Mouse (Mus musculus): Measurements from ENCODE around the gene Gm12394. TPM values are rescaled to one million over a fixed set of nuclear protein-coding genes. Genes with fewer than 3 reads are reported as not detected.

The Gm12394 gene
- polyA plus RNA-seq, 1 experiment from 2014 or later = 0.69 TPM

DNA sequence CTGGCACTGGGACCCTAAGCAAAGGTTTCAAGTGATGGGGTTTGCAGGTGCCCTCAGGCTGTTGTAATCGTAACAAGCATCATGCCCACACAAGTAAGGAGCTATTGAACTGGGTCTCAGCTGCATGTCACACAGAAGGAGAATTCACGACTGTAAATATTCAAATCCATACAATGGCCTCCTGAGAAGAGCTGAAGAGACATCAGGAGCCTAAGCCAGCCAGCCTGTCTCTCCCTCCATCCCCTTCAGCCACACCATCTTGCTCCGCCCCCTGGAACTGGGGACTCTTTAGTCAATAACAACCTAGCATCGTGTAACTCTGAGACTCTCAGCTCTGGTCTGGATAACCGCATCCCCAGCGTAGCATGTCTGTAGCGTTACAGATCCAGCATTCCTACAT lies 34.6 kb upstream of the Gm12394 start:
- H3K4me1 ChIP-seq (ENCODE audit: control insufficient read depth, insufficient read depth, low read length) = no peaks in the 10 kb centered on the region
- H3K4me3 ChIP-seq (ENCODE audit: low read depth, low read length) = no peak overlapping the region
- H3K27ac ChIP-seq (ENCODE audit: low read depth, low read length) = no peak overlapping the region
- H3K9me3 ChIP-seq (ENCODE audit: control insufficient read depth, low read length) = no peaks in the 10 kb centered on the region
- no peaks in the 10 kb centered on the region for H3K36me3 ChIP-seq (ENCODE audit: control insufficient read depth, insufficient read depth, low read length)
- no peaks in the 10 kb centered on the region for H3K27me3 ChIP-seq (ENCODE audit: control insufficient read depth, insufficient read depth, low read length)
- H3K9ac ChIP-seq (ENCODE audit: low read length) = no peak overlapping the region
- DNase-seq (ENCODE audit: low spot score) (no peak), ATAC-seq (ENCODE audit: insufficient read depth, low FRiP score, low TSS enrichment) (no peak)
- H3K4me2 ChIP-seq (ENCODE audit: low read depth) = no peak overlapping the region
- 65% methylated on average over 7 of the region's 7 CpGs for WGBS

DNA sequence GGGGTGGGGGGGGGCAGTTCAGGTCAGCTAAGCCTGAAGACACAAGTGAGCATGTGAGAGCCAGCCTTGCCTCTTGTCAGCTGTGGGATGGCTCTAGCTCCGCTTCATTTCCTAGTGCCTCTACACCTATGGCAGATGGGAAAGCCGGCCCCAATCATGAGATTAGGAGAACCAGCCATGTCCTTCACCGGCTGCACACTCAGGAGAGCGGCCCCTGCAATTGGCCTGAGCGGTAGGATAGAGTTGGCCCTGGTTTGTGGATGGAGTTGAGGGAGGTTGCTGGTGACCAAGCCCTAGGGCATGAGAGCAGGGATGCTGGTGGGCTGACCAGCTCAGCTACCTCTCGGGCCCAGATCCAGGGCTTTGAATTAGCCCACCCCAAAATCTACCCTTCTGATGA lies 32.2 kb upstream of the Gm12394 start:
- H3K9me3 ChIP-seq (ENCODE audit: control insufficient read depth, low read length) = no peaks in the 10 kb centered on the region
- no peak for ATAC-seq (ENCODE audit: insufficient read depth, low FRiP score, low TSS enrichment)

DNA sequence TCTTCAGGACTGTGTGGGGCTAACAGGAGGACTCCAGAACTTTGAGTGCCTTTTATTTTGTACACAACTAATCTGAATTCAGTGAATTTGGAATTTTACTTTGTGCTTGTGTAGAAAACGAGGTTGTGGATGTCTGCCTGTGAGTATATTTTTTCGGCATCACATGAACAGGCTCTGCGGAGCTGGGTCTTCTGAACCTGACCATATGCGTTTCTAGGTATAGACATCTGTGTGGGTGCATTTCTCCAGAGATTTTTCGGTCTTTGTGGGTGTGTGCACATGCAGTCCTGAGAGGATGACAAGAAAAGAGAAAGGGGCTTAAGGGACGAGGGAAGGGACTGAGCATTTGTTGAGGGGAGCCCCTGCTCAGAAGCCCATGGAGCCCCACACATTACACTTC lies 30.4 kb upstream of the Gm12394 start:
- Histone ChIP-seq H3K4me3 (ENCODE audit: low read depth, low read length) (no peak overlapping the region), H3K9ac (ENCODE audit: low read length) (no peak overlapping the region), H3K4me1 (ENCODE audit: control insufficient read depth, insufficient read depth, low read length) (no peaks in the 10 kb centered on the region), H3K4me2 (ENCODE audit: low read depth) (no peak overlapping the region), H3K9me3 (ENCODE audit: control insufficient read depth, low read length) (no peaks in the 10 kb centered on the region), H3K27me3 (ENCODE audit: control insufficient read depth, insufficient read depth, low read length) (no peaks in the 10 kb centered on the region), H3K27ac (ENCODE audit: low read depth, low read length) (no peak overlapping the region), H3K36me3 (ENCODE audit: control insufficient read depth, insufficient read depth, low read length) (no peaks in the 10 kb centered on the region)
- no peak for DNase-seq (ENCODE audit: low spot score)
- whole genome bisulfite sequencing = 89% methylated on average over 6 of the region's 6 CpGs
- no peak for ATAC-seq (ENCODE audit: insufficient read depth, low FRiP score, low TSS enrichment)

More for the DNA sequence above, 32.2 kb upstream of the Gm12394 start:
- no peak overlapping the region for H3K27ac ChIP-seq (ENCODE audit: low read depth, low read length)
- no peak for DNase-seq (ENCODE audit: low spot score)
- H3K36me3 ChIP-seq (ENCODE audit: control insufficient read depth, insufficient read depth, low read length) = no peaks in the 10 kb centered on the region
- WGBS = 96% methylated on average over 6 of the region's 6 CpGs
- no peaks in the 10 kb centered on the region for H3K4me1 ChIP-seq (ENCODE audit: control insufficient read depth, insufficient read depth, low read length)
- no peak overlapping the region for H3K4me2 ChIP-seq (ENCODE audit: low read depth)
- H3K27me3 ChIP-seq (ENCODE audit: control insufficient read depth, insufficient read depth, low read length) = no peaks in the 10 kb centered on the region
- H3K4me3 ChIP-seq (ENCODE audit: low read depth, low read length) = no peak overlapping the region
- H3K9ac ChIP-seq (ENCODE audit: low read length) = no peak overlapping the region

DNA sequence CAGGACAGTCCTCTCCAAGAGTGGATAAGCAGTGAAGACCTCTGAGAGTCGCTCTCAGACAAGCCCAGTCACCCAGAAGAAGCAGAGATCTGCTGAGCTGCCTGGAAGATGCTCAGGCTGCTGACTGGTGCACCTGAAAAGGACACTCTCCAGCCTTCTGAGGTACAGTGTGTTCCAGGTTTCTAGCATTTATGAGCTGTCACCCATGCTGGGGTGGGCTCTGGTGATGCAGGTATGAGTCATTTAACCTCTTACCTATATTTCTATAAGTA lies 24.0 kb upstream of the Gm12394 start:
- Histone ChIP-seq H3K4me1 (ENCODE audit: control insufficient read depth, insufficient read depth, low read length) (no peaks in the 10 kb centered on the region), H3K4me2 (ENCODE audit: low read depth) (no peak overlapping the region), H3K9me3 (ENCODE audit: control insufficient read depth, low read length) (no peaks in the 10 kb centered on the region), H3K36me3 (ENCODE audit: control insufficient read depth, insufficient read depth, low read length) (no peaks in the 10 kb centered on the region), H3K4me3 (ENCODE audit: low read depth, low read length) (no peak overlapping the region), H3K27ac (ENCODE audit: low read depth, low read length) (no peak overlapping the region), H3K27me3 (ENCODE audit: control insufficient read depth, insufficient read depth, low read length) (no peaks in the 10 kb centered on the region), H3K9ac (ENCODE audit: low read length) (no peak overlapping the region)
- DNase-seq (ENCODE audit: low spot score) (no peak), ATAC-seq (ENCODE audit: insufficient read depth, low FRiP score, low TSS enrichment) (no peak)
- 50% methylated on average over 1 of the region's 1 CpGs for WGBS

DNA sequence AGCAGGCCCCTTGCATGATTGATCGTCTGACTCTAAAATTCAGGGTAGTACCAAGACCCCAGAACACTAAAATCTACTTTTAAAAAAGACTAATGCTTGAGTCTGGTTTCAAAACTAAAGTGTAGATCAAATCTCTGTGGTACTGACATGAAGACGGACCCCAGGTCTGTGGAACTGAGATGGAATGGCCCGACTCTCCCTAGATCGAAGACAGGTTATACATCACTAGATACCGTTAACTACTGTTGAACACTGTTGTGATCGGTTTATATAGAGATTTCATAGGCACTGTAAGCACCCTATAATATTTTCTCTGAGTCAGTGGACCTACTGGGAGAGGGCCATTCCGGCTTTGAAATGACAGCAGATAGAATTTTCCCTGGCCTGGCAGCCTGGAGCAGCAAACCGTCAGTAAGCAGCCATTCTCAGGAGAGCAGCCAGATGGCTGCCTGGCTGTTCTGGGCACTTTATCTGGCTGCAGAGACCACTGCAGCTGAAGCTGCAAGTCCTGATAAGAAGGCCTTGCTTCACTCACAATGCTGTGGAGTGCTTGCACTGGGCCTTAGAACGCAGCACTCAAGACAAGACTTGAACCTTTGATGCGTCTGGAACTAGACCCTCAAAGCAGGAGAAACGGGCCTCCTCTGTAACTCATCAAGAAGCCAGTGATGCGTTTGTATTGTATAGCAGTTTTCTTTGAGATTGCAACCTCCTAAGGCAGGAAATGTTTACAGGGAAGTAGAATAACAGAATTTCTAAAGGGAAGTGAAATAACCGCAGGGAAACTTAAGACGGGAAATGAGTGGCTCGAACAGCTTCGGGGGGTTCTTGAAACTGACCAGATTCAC lies 23.5 kb upstream of the Gm12394 start:
- no peak for DNase-seq (ENCODE audit: low spot score)

DNA sequence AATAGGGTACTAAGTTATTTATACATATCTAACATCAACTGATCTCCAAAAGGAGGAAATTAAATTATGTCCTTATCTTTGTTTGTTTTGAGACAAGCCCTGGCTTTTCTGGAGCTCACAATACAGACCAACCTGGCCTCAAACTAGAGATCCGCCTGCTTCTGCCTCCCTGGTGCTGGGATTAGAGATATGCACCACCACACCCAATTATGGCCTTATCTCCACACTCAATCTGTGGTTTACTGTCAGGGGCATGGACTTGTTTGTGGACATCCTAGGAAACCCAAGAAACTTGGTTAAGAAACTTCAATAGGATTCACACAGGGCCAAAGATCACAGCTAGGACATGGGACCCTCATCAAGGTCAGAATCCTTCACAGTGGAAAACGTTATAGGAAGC lies 21.1 kb upstream of the Gm12394 start:
- 91% methylated on average over 2 of the region's 2 CpGs for WGBS
- no peaks in the 10 kb centered on the region for H3K36me3 ChIP-seq (ENCODE audit: control insufficient read depth, insufficient read depth, low read length)

More for the DNA sequence above, 23.5 kb upstream of the Gm12394 start:
- Histone ChIP-seq H3K36me3 (ENCODE audit: control insufficient read depth, insufficient read depth, low read length) (no peaks in the 10 kb centered on the region), H3K27me3 (ENCODE audit: control insufficient read depth, insufficient read depth, low read length) (no peaks in the 10 kb centered on the region), H3K4me3 (ENCODE audit: low read depth, low read length) (no peak overlapping the region), H3K4me1 (ENCODE audit: control insufficient read depth, insufficient read depth, low read length) (no peaks in the 10 kb centered on the region), H3K9me3 (ENCODE audit: control insufficient read depth, low read length) (no peaks in the 10 kb centered on the region), H3K9ac (ENCODE audit: low read length) (no peak overlapping the region), H3K4me2 (ENCODE audit: low read depth) (no peak overlapping the region), H3K27ac (ENCODE audit: low read depth, low read length) (no peak overlapping the region)
- ATAC-seq (ENCODE audit: insufficient read depth, low FRiP score, low TSS enrichment) = no peak
- 83% methylated on average over 16 of the region's 16 CpGs for WGBS

DNA sequence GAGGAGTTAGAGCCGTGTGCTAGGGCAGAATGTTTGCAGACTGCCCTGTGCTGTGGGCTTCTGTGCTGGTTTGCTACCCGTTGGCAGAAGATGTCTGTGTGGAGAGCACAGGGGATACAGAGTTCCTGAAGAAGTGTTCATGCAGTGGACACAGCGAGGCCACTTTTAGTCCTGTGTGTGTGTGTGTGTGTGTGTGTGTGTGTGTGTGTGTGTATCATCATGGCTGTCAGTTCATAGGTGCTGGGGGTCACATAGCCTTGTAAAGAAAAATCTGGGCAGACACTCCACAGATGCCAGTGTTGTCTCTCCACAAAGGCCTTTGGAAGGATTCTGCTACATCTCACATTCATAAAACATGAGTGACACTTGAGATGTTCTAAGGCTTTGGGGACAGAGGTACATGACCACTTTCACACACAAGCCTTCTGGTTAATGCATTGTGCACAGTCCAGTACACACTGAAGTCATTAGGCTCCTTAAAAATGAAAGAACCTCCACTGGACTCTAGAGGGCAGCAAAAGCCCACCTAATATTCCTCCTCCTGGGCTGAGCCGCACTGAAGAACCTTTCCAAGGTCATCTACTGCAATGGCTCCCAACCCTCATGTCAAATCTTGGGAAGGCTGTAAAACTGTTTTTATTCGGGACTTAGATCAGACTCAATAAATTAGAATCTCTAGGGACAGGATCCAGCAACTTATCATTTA lies 20.2 kb upstream of the Gm12394 start:
- peak; percentile 62 for DNase-seq (ENCODE audit: low spot score)
- H3K36me3 ChIP-seq (ENCODE audit: control insufficient read depth, insufficient read depth, low read length) = no peaks in the 10 kb centered on the region
- H3K27ac ChIP-seq (ENCODE audit: low read depth, low read length) = no peak overlapping the region
- no peaks in the 10 kb centered on the region for H3K9me3 ChIP-seq (ENCODE audit: control insufficient read depth, low read length)
- no peaks in the 10 kb centered on the region for H3K4me1 ChIP-seq (ENCODE audit: control insufficient read depth, insufficient read depth, low read length)
- H3K9ac ChIP-seq (ENCODE audit: low read length) = no peak overlapping the region
- peak; percentile 67; the same call in 1 of the 2 replicates for ATAC-seq (ENCODE audit: insufficient read depth, low FRiP score, low TSS enrichment)
- no peak overlapping the region for H3K4me2 ChIP-seq (ENCODE audit: low read depth)
- H3K27me3 ChIP-seq (ENCODE audit: control insufficient read depth, insufficient read depth, low read length) = no peaks in the 10 kb centered on the region
- no peak overlapping the region for H3K4me3 ChIP-seq (ENCODE audit: low read depth, low read length)
- WGBS = 39% methylated on average over 5 of the region's 5 CpGs

More for the DNA sequence above, 21.1 kb upstream of the Gm12394 start:
- Histone ChIP-seq H3K27me3 (ENCODE audit: control insufficient read depth, insufficient read depth, low read length) (no peaks in the 10 kb centered on the region), H3K4me1 (ENCODE audit: control insufficient read depth, insufficient read depth, low read length) (no peaks in the 10 kb centered on the region), H3K9ac (ENCODE audit: low read length) (no peak overlapping the region), H3K9me3 (ENCODE audit: control insufficient read depth, low read length) (no peaks in the 10 kb centered on the region), H3K4me2 (ENCODE audit: low read depth) (no peak overlapping the region), H3K4me3 (ENCODE audit: low read depth, low read length) (no peak overlapping the region), H3K27ac (ENCODE audit: low read depth, low read length) (no peak overlapping the region)
- ATAC-seq (ENCODE audit: insufficient read depth, low FRiP score, low TSS enrichment) = no peak
- DNase-seq (ENCODE audit: low spot score) = no peak

DNA sequence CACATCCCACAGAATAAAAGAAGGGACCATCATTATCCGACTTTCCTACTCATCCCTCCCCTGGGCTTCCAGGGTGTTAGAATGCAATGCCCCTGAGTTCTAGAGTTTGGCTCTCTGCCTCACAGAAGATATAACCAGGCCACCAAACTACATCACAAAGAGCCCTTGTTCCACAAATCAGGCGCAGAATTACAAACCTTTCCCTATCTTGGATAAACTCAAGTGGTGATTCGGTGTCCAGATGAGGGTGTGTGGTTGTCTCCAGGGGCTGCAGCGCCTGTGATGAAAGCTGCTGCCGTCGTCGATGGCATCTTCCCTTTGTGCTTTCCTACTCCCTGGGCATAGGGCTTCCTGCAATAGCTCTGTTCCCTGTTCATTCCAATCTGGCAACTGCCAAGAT lies 17.6 kb upstream of the Gm12394 start, which contains the start of gene Fam205c:
TSS of gene Fam205c (minus strand) at position 101 of the 400 bp plus-strand sequence.
- H3K4me2 ChIP-seq (ENCODE audit: low read depth) = no peak within 1 kb of the TSS
- 86% methylated on average over 7 of the region's 7 CpGs for WGBS
- no peak for DNase-seq (ENCODE audit: low spot score)
- no peak within 1 kb of the TSS for H3K27ac ChIP-seq (ENCODE audit: low read depth, low read length)
- no peaks in the 10 kb centered on the region for H3K36me3 ChIP-seq (ENCODE audit: control insufficient read depth, insufficient read depth, low read length)
- no peak within 1 kb of the TSS for H3K4me3 ChIP-seq (ENCODE audit: low read depth, low read length)
- H3K27me3 ChIP-seq (ENCODE audit: control insufficient read depth, insufficient read depth, low read length) = no peaks in the 10 kb centered on the region
- H3K4me1 ChIP-seq (ENCODE audit: control insufficient read depth, insufficient read depth, low read length) = no peaks in the 10 kb centered on the region
- no peaks in the 10 kb centered on the region for H3K9me3 ChIP-seq (ENCODE audit: control insufficient read depth, low read length)
- H3K9ac ChIP-seq (ENCODE audit: low read length) = no peak within 1 kb of the TSS
- ATAC-seq (ENCODE audit: insufficient read depth, low FRiP score, low TSS enrichment) = no peak

Measured in neural tube, embryonic 11.5 days (tissue).